Mouse (Mus musculus) left cerebral cortex, adult 11 months (tissue): Measurements from ENCODE around the gene Igfals.
A peak's percentile ranks its signal among the peaks of the same experiment; 100 is the strongest.

ENCODE experiments used
- DNase-seq: peaks from one replicate; pipeline ENCODE4 v3.0.0; 2022; ENCODE audit warnings: low spot score

The Igfals gene

DNA sequence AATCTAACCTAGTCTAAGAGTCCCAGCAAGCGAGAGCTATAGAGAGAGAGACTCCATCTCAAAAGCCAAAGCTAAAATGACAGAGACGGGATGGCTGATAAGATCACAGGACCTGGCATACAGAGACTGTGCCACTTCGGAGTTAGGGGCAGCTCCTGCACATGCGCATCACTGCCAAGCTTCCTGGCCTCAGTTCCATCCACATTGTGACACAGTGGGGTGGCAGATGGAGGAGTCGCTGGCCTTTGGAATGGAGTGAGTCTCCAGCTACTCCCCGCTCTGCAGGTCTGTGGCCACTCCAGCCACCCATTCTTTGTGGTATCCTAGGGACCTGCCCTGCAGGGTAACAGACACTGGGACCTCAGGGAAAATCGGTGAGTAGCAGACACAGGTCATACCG lies at the start of gene Igfals:
Gene Igfals, plus strand, starts transcription at position 222 of the 400 bp plus-strand sequence.
- no peak for DNase-seq

GRCm38 (mm10) chr17:24817503-24817902 lies 48.3 kb upstream of the Igfals start:
- DNase-seq, result no peak

- DNase-seq, result no peak
Observed at GRCm38 (mm10) chr17:24818172-24818571, 47.6 kb upstream of the Igfals start.

GRCm38 (mm10) chr17:24819469-24819868 lies 46.3 kb upstream of the Igfals start:
- DNase-seq, result no peak

GRCm38 (mm10) chr17:24821351-24822280 lies 44.2 kb upstream of the Igfals start:
- no peak for DNase-seq

DNA sequence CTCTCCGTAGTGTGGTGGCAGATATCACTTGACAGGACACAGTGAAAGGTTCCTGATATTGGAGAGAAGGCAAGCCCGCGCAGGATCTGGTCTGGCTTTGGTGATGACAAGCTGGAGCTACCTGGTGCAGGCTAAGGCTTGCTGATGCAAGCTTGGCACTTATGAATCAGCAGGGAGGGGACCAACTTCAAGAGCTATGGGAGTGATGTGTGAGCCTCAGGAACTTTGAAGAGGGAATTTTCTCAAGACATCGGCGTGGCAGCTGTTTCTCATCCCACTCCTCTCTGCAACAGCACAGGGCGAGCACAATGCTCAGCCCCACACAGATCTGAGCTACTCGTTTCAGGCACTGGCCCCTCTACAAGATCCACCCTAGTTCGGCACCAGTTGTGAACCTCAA lies 26.0 kb upstream of the Igfals start, which contains the start of gene Hagh:
Gene Hagh, plus strand, starts transcription at position 302 of the 400 bp plus-strand sequence.
- no peak for DNase-seq

GRCm38 (mm10) chr17:24840341-24840740 lies 25.5 kb upstream of the Igfals start:
- DNase-seq, result no peak

DNA sequence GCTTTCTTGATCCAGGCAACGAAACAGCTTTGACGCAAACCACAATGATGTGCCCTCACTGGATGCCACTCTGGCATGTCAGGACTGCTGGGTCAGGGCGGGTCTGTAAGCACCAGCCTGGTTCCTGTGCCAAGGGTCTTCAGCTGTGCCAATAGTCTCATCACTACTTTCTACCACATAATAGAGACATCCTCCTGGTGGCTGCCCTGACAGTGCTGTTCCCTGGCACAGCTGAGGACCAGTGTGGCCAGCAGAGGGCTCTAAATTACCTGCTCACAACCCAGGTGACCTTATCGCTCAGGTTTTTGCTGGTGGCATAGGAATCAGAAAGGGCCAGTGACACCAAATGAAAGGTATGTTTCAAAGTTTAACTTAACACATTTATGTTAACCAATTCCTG lies 24.7 kb upstream of the Igfals start:
- no peak for DNase-seq

GRCm38 (mm10) chr17:24842631-24843030 lies 23.2 kb upstream of the Igfals start:
- no peak for DNase-seq

DNA sequence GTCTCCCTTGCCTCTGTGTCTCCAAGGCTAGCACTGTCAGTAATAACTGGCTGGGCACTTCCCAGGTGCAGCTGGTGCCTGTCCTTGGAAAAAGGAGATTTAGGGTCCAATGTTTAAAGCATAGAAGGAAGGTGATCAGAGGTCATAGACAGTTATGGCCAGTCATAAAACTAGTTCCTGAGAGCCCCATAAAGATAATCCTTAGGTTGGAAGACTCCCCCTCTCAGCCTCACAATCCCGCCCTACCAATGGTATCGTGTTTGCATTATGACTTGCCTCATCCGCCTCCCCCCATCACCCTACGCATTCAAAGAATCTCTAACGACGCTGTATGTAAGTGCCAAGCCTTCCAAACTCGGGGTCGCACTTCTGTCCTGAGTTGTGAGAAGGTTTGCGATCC lies 21.3 kb upstream of the Igfals start:
- DNase-seq, result no peak

DNA sequence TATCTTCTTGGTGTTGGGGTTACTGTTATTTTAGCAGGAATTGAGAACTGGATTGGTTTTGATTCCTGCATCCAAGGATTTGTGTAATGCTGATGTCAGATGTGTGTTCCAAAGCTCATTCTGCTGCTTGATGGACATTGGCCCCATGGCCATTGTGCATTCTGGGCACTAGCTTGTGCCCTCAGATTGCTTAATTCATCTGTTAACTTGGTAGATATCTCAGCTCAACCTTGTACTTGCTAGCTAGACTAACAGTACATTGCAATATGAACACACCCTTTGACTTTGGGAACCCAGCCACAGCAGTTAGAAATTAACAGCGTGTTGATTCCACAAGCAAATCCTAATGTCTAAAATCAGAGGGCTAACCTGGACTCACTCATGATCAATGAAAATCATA lies 18.4 kb upstream of the Igfals start:
- no peak for DNase-seq

DNA sequence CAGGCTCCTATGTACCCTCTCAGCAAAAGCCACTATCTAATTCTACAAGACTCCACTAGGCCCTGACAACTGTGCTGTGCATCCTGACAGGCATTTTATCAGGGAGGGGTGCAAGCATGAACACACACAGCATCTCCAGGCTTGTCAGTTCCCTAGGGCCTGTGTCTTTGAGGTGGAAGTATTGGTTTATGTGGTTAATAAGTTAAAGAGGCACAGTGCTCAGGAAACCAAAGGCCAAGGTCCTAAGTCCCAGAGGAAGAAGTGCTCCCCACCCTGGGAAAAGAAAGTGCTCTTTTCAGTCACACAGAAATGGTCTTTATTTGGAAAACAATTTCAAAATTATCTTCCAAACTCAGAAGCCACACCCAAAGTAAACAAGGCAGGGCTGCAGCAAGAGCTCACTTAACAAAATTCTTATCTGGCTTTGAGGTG lies 17.2 kb upstream of the Igfals start:
- no peak for DNase-seq

GRCm38 (mm10) chr17:24849733-24850064 lies 16.1 kb upstream of the Igfals start:
- no peak for DNase-seq

DNA sequence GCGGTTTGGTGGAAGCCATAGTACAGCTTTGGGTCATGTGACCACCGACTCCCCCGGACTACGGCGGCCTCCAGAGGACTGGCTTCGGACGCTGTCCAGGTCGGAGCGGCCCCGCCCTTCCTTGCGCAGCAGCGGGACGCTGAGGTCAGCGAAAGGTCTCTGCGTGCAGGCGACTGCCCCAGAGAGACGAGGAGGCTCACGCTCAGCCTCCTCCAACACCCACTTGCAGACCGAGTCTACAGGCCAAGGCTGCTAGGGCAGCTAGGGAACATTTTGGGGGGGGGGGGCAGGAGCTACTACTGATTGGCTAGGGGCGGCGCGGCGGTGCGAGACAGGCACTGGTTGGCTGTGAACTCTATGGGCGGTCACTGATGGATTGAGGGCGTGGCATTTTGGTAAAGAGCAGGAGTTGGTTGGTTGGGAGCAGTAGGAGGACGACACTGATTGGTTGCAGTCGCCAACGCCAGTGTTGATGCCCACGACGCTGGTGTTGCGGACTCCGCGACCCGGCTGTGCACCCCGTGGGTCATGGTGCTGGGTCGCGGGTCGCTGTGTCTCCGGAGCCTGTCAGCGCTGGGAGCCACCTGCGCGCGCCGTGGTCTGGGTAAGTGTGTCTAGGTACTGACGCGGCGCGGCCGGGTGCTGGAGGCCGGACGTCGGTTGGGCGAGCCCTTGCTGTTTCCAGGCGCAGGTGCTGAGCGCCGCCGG lies 15.6 kb upstream of the Igfals start, which contains the start of gene Fahd1:
Gene Fahd1, minus strand, starts transcription at position 300 of the 708 bp plus-strand sequence.
- peak; percentile 96 for DNase-seq

- DNase-seq, result no peak
Observed at GRCm38 (mm10) chr17:24850773-24851127, 15.0 kb upstream of the Igfals start.

- DNase-seq, result no peak
Observed at GRCm38 (mm10) chr17:24851381-24852125, 14.2 kb upstream of the Igfals start.

DNA sequence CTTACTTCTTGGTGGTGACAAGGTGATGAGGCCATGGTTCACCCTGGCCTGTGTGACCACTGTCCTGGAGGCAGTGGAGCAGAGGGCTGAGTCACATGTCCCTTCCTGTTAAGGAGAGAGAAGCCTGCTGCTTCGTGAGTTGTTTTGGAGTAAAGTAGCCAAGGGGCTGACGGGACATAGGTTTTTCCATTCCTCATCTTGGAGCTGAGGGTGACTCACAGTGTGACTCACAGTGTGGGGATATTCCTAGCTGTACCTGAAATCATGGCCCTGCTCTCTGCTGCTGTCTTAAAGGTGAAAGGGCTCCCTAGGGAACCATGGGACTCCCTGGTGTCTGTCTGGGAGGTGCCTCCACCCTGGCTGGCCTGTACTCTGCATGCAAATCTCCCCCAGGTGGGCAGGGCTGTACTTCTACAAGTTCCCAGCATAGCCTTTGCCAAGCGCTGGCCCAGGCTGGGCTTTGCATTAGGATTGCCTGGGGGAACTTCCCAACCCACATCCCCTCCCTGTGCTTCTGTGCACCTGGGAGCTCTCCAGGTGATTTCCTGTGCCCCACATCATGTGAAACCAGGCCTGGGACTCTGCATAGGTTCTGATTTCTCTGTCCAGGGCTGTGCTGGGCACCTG lies 9.8 kb upstream of the Igfals start:
- DNase-seq, result no peak

GRCm38 (mm10) chr17:24856589-24856988 lies 9.2 kb upstream of the Igfals start:
- no peak for DNase-seq

GRCm38 (mm10) chr17:24857831-24858470 lies 7.8 kb upstream of the Igfals start:
- no peak for DNase-seq

- DNase-seq, result no peak
Observed at GRCm38 (mm10) chr17:24858967-24859366, 6.8 kb upstream of the Igfals start.

GRCm38 (mm10) chr17:24860076-24860475 lies 5.7 kb upstream of the Igfals start:
- DNase-seq, result no peak
